Mouse (Mus musculus): ENCODE measurements around the gene Apoc3. TPM values are rescaled to one million over a fixed set of nuclear protein-coding genes. Genes with fewer than 3 reads are reported as not detected.

Gene Apoc3
- not detected in 2 replicates for polyA plus RNA-seq (2015; fragmentation: Nextera tagmentation; extraction: Ambion mirVana)

DNA sequence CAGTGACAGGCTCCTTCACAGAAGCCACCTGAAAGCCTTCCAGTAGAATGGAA, at the start of gene Apoc3:
Gene Apoc3, minus strand, starts transcription at position 41 of the 53 bp plus-strand sequence.
- no peak within 1 kb of the TSS for H3K9ac ChIP-seq
- no peak for ATAC-seq (ENCODE audit: extremely low read depth, insufficient number of reproducible peaks, low FRiP score, low TSS enrichment)
- H3K9me3 ChIP-seq = no peaks in the 10 kb centered on the region
- no peak within 1 kb of the TSS for H3K4me2 ChIP-seq
- peaks cover 2% of the 10 kb centered on the region for H3K4me1 ChIP-seq
- no peak within 1 kb of the TSS for H3K4me3 ChIP-seq
- peaks cover 25% of the 10 kb centered on the region for H3K27me3 ChIP-seq (replicated peaks)
- no peaks in the 10 kb centered on the region for H3K36me3 ChIP-seq
- no peak within 1 kb of the TSS for H3K27ac ChIP-seq (replicated peaks)

DNA sequence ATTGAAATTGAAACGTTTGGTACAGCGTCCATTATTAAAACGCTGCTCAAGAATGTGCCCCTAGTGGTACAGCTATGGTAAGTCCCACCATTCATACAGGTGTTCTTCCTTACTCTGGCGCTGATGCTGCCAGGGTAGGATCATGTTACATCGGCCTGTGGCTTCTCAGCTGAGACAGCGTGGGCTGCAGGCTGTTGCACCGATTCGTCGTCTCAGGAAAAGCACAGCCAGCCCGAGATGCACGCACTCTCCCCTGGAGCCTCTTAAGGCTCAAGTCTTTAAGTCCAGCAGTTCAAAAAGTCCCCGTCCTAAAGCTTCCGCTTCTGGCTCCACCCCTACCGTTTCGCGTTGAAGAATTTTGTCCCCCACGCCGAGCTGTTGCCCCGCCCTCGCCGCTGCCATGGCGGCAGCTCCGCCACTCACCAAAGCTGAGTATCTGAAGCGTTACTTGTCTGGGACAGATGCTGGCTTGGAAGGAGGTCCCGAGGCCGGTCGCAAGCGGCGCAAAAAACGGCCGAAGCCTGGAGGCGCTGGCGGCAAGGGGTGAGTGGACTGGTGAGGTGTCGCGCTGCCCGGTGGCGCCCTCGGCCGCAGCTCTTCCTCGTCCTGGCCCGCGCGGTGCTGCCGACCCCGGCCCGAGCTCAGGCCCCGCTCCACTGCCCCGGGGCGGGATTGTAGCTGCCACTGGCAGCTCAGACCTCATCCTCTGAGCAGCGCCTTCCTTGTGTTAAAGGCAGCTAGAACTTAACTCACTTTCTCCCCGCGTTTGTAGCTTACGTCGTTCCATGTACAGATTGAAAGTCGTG, 47.4 kb upstream of the Apoc3 start, which contains the start of gene Bud13:
Gene Bud13, plus strand, starts transcription at position 378 of the 806 bp plus-strand sequence.
- under 1% methylated on average over 55 of the region's 55 CpGs for WGBS
- no peaks in the 10 kb centered on the region for H3K9me3 ChIP-seq

DNA sequence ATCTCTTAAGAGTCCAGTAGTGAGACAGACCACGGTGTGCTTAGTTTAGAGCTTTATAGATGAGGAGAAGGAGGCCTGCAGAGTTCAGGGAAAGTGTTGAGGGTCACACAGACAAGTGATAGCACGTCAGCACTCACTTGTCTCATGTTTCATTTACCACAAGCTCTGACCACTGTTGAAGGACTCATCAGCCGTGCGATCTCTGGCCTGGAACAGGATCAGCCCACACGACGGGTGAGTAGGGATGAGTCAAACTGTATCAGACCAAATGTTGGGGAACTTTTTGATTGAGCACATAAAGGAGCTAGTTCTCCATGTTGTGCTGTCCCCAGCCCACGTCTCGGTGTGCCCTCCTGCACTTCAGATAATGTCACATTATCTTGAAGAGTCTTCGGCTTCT, 39.1 kb upstream of the Apoc3 start:
- peaks cover 14% of the 10 kb centered on the region for H3K4me1 ChIP-seq
- H3K27me3 ChIP-seq (replicated peaks) = peaks cover 27% of the 10 kb centered on the region
- peaks cover 51% of the 10 kb centered on the region for H3K36me3 ChIP-seq
- no peak overlapping the region for H3K9ac ChIP-seq
- H3K27ac ChIP-seq (replicated peaks) = no peak overlapping the region
- H3K9me3 ChIP-seq = no peaks in the 10 kb centered on the region
- H3K4me2 ChIP-seq = peak overlapping the region; percentile 90
- ATAC-seq (ENCODE audit: extremely low read depth, insufficient number of reproducible peaks, low FRiP score, low TSS enrichment) = no peak
- H3K4me3 ChIP-seq = 0 out of 2 replicates have a peak overlapping the region, but pooled peaks have one; percentile 84
- 67% methylated on average over 9 of the region's 9 CpGs for WGBS

More for the DNA sequence above, 47.4 kb upstream of the Apoc3 start, which contains the start of gene Bud13:
- Histone ChIP-seq H3K4me1 (peaks cover 13% of the 10 kb centered on the region), H3K4me3 (peak within 1 kb of the TSS; percentile 73), H3K4me2 (peak within 1 kb of the TSS; percentile 79), H3K27me3 (replicated peaks) (no peaks in the 10 kb centered on the region), H3K9ac (peak within 1 kb of the TSS; percentile 91), H3K36me3 (peaks cover 63% of the 10 kb centered on the region), H3K27ac (replicated peaks) (peak within 1 kb of the TSS; percentile 87)
- ATAC-seq (ENCODE audit: extremely low read depth, insufficient number of reproducible peaks, low FRiP score, low TSS enrichment) = peak; percentile 79

- peak within 1 kb of the TSS; percentile 84 for H3K4me3 ChIP-seq
- H3K27me3 ChIP-seq (replicated peaks) = peaks cover 43% of the 10 kb centered on the region
- peak; percentile 80 for ATAC-seq (ENCODE audit: extremely low read depth, insufficient number of reproducible peaks, low FRiP score, low TSS enrichment)
- H3K36me3 ChIP-seq = peaks cover 36% of the 10 kb centered on the region
- H3K4me2 ChIP-seq = peak within 1 kb of the TSS; percentile 90
- H3K9ac ChIP-seq = peak within 1 kb of the TSS; percentile 89
- whole genome bisulfite sequencing = 5% methylated on average over 45 of the region's 45 CpGs
- no peaks in the 10 kb centered on the region for H3K9me3 ChIP-seq
- H3K4me1 ChIP-seq = peaks cover 14% of the 10 kb centered on the region
- H3K27ac ChIP-seq (replicated peaks) = peak within 1 kb of the TSS; percentile 73
Measured at GRCm38 (mm10) chr9:46272677-46273454, 37.4 kb upstream of the Apoc3 start, which contains the start of gene Zpr1. TSS of gene Zpr1 (plus strand) at chr9:46273064.

DNA sequence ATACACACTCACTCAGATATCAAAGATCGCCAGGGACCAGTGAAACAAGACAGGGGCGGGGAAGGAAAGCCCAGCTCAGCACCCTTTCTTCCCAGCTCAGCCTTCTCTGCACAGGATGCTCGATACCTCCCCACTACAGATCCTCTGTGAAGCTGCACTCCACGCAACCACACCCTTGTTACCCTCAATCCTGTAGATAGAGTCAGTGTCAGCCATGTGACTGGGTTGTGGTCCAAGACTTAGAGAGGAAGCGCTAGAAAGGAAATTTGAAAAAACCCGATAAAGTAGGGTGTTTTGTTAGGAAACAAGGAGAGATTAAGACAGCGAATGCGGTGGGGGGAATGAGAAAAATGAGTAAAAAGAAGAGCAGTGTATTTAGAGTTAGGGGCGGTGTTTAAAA, 36.6 kb upstream of the Apoc3 start:
- ATAC-seq (ENCODE audit: extremely low read depth, insufficient number of reproducible peaks, low FRiP score, low TSS enrichment) = no peak; the same call in 1 of the 2 replicates
- H3K9ac ChIP-seq = no peak overlapping the region
- peaks cover 28% of the 10 kb centered on the region for H3K36me3 ChIP-seq
- peaks cover 14% of the 10 kb centered on the region for H3K4me1 ChIP-seq
- H3K27me3 ChIP-seq (replicated peaks) = peaks cover 51% of the 10 kb centered on the region
- WGBS = 58% methylated on average over 9 of the region's 9 CpGs
- peak overlapping the region; percentile 90 for H3K4me2 ChIP-seq
- H3K27ac ChIP-seq (replicated peaks) = peak overlapping the region; percentile 73
- H3K9me3 ChIP-seq = no peaks in the 10 kb centered on the region
- no peak overlapping the region for H3K4me3 ChIP-seq

DNA sequence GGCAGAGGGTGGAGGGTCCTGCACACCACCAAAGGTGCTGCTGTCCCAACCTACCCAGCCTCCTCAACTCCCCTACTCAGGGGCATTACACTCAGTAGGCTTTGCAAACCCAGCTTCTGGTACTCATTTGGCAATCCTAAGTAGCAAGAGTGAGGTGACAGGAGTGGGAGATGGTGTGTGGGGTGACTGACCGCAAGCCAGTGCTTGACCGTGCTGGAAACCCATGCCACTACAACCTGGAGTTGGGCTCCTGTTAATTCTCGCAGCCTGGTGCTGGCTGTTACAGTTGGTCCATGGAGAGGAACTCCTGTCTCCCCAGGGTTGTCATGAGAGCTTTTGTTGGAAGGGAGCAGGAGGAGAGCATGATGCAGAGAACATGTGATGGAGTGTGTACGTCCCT, 35.3 kb upstream of the Apoc3 start:
- no peak for ATAC-seq (ENCODE audit: extremely low read depth, insufficient number of reproducible peaks, low FRiP score, low TSS enrichment)
- Histone ChIP-seq H3K27ac (replicated peaks) (no peak overlapping the region), H3K36me3 (peaks cover 16% of the 10 kb centered on the region), H3K4me3 (no peak overlapping the region), H3K4me1 (peaks cover 14% of the 10 kb centered on the region), H3K27me3 (replicated peaks) (peaks cover 51% of the 10 kb centered on the region), H3K9me3 (no peaks in the 10 kb centered on the region), H3K4me2 (no peak overlapping the region), H3K9ac (no peak overlapping the region)
- 86% methylated on average over 4 of the region's 4 CpGs for WGBS

DNA sequence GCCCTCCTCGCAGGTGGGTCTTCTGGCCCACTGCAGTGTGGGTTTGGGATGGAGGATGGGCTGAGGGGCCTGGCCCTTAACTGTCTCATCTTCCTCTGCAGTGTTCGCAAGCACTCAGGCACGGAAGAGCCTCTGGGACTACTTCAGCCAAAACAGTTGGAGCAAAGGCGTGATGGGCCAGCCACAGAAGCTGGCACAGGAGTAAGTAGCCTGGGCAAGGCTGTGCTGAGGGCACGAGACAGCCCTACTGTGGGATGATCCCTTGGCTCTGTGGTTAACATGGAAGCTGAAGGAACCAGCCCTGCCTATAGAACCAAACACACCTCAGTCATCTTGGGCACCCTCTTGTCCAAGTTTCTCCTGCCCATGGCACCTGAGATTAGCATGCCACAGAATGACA, 33.7 kb upstream of the Apoc3 start:
- Histone ChIP-seq H3K9ac (no peak overlapping the region), H3K9me3 (no peaks in the 10 kb centered on the region), H3K27me3 (replicated peaks) (peaks cover 51% of the 10 kb centered on the region), H3K4me2 (no peak overlapping the region), H3K4me3 (no peak overlapping the region), H3K27ac (replicated peaks) (no peak overlapping the region), H3K36me3 (no peaks in the 10 kb centered on the region), H3K4me1 (peaks cover 8% of the 10 kb centered on the region)
- WGBS = 83% methylated on average over 5 of the region's 5 CpGs
- no peak for ATAC-seq (ENCODE audit: extremely low read depth, insufficient number of reproducible peaks, low FRiP score, low TSS enrichment)

- no peak within 1 kb of the TSS for H3K9ac ChIP-seq
- no peak within 1 kb of the TSS for H3K4me3 ChIP-seq
- H3K9me3 ChIP-seq = no peaks in the 10 kb centered on the region
- no peak within 1 kb of the TSS for H3K4me2 ChIP-seq
- peaks cover under 1% of the 10 kb centered on the region for H3K4me1 ChIP-seq
- H3K27ac ChIP-seq (replicated peaks) = no peak within 1 kb of the TSS
- no peaks in the 10 kb centered on the region for H3K36me3 ChIP-seq
- H3K27me3 ChIP-seq (replicated peaks) = peaks cover 51% of the 10 kb centered on the region
- ATAC-seq (ENCODE audit: extremely low read depth, insufficient number of reproducible peaks, low FRiP score, low TSS enrichment) = no peak
- 37% methylated on average over 7 of the region's 7 CpGs for WGBS
Measured at GRCm38 (mm10) chr9:46268343-46268873, 33.0 kb upstream of the Apoc3 start, which contains the start of gene Apoa5. TSS of gene Apoa5 (plus strand) at chr9:46268633.

- no peak for ATAC-seq (ENCODE audit: extremely low read depth, insufficient number of reproducible peaks, low FRiP score, low TSS enrichment)
- no peaks in the 10 kb centered on the region for H3K36me3 ChIP-seq
- H3K4me2 ChIP-seq = no peak overlapping the region
- H3K4me3 ChIP-seq = no peak overlapping the region
- no peaks in the 10 kb centered on the region for H3K27me3 ChIP-seq (replicated peaks)
- 73% methylated on average over 7 of the region's 7 CpGs for WGBS
- H3K9ac ChIP-seq = no peak overlapping the region
- H3K9me3 ChIP-seq = no peaks in the 10 kb centered on the region
- H3K27ac ChIP-seq (replicated peaks) = no peak overlapping the region
- no peaks in the 10 kb centered on the region for H3K4me1 ChIP-seq
Measured at GRCm38 (mm10) chr9:46261131-46261530, 25.7 kb upstream of the Apoc3 start.

DNA sequence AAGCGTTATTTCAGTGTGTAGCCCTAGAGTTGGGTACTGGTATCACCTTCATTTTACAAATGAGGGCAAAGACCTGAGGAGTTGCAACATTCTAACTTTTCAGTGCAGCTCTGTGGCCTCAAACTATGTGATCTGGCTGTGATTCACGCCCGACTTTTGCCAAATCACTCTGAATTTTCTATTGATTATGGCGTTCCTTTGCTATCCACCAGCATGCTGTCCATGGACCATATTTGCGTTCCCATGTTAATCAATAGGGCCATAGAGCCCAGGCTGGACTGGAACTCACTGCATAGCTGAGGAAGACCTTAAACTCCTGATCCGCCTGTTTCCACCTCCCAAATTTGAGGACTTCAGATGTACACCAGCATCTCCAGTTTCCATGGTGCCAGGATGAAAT, 23.7 kb upstream of the Apoc3 start:
- ATAC-seq (ENCODE audit: extremely low read depth, insufficient number of reproducible peaks, low FRiP score, low TSS enrichment) = no peak
- no peak overlapping the region for H3K9ac ChIP-seq
- H3K27me3 ChIP-seq (replicated peaks) = no peaks in the 10 kb centered on the region
- no peak overlapping the region for H3K4me3 ChIP-seq
- no peak overlapping the region for H3K4me2 ChIP-seq
- H3K36me3 ChIP-seq = no peaks in the 10 kb centered on the region
- H3K27ac ChIP-seq (replicated peaks) = no peak overlapping the region
- H3K4me1 ChIP-seq = no peaks in the 10 kb centered on the region
- WGBS = 81% methylated on average over 6 of the region's 6 CpGs
- H3K9me3 ChIP-seq = no peaks in the 10 kb centered on the region

DNA sequence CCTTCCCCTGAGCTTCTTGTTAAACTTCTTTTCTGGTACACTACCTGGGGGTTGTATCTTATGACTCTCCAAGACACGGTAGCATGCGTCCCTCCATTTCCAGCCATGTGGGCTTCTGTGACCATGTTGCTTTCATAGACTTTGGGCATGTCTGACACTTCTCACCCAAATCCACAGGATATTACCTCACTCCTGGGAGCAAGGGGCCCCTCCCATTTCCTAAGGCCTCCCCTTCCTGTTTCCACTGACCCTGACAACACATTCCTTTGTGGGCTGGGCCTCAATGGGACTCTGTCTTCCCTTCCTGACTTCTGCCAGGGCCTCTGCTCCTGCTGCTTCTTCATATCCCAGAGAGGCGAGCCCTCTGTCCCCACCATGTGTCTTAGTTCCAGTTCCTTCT, 22.1 kb upstream of the Apoc3 start:
- H3K36me3 ChIP-seq = no peaks in the 10 kb centered on the region
- H3K9ac ChIP-seq = no peak overlapping the region
- no peak for ATAC-seq (ENCODE audit: extremely low read depth, insufficient number of reproducible peaks, low FRiP score, low TSS enrichment)
- no peaks in the 10 kb centered on the region for H3K9me3 ChIP-seq
- no peaks in the 10 kb centered on the region for H3K27me3 ChIP-seq (replicated peaks)
- H3K4me1 ChIP-seq = no peaks in the 10 kb centered on the region
- H3K4me3 ChIP-seq = no peak overlapping the region
- 67% methylated on average over 3 of the region's 3 CpGs for WGBS
- H3K27ac ChIP-seq (replicated peaks) = peak overlapping the region; percentile 69
- no peak overlapping the region for H3K4me2 ChIP-seq
